Mouse (Mus musculus): ENCODE measurements around the gene Tmem150b. TPM values are rescaled to one million over a fixed set of nuclear protein-coding genes. Genes with fewer than 3 reads are reported as not detected.

The Tmem150b gene
- total and polyA plus RNA-seq, 3 experiments: 0.31 to 1.4 TPM; not detected in 1

DNA sequence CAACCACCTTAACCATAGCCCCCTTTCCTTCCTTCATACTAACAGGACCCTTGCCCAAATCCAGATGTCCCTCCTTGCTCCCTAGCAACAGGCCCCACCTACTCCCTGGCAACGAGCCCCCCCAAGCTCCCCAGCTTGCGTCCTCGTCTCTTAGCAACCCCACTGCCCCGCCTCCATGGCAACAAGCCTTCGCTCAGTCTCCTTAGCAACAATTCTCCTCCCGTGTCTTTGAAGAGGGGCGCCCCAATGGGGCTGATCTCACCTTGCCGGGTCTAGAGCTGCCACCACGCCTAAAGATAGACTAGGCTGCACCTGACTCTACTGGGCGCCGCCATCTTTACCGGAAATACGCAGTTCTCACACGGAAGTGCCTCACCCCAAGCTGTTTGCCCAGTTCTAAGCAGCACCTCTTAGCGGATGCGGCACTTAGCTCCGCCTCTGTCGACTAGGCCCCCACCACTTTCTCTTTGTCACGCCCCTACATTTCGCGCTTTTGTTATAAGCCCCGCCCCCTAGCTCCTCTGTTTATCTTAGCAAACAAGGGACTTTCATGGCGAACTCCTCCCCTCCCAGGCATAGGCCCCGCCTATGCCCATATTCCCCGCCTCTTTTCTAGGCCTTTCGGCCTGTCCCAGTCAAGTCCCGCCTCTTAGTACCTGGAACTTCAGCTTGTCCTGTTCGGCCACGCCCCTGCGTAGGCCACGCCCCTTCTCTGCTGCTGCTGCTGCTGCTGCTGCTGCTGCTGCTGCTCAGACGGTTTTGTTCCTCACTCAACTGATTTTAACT, 40.2 kb downstream of the Tmem150b start, which contains the start of gene Hspbp1:
TSS of gene Hspbp1 (minus strand) at position 437 of the 786 bp plus-strand sequence.
- peak within 1 kb of the TSS; percentile 51 for H3K27ac ChIP-seq (ENCODE audit: control insufficient read depth, low read depth, low read length)
- peak within 1 kb of the TSS; percentile 79 to 96 for H3K4me3 ChIP-seq (ENCODE audit: control insufficient read depth in 1 of 2, insufficient read depth in 1 of 2, low read depth in 2 of 2, low read length in 2 of 2)
- no peaks in the 10 kb centered on the region for H3K27me3 ChIP-seq (ENCODE audit: control insufficient read depth in 1 of 2, insufficient read depth in 2 of 2, low read length in 2 of 2)
- H3K79me2 ChIP-seq (ENCODE audit: control insufficient read depth, insufficient read depth, low read length, poor library complexity): peaks cover 5% of the 10 kb centered on the region; the same call in 1 of the 2 replicates
- peaks cover 0 to 10% of the 10 kb centered on the region in 2 experiments; a peak in 2 of 4 replicates for H3K36me3 ChIP-seq (ENCODE audit: control insufficient read depth in 1 of 2, insufficient read depth in 2 of 2, low read length in 2 of 2)
- peaks cover 4 to 7% of the 10 kb centered on the region in 2 experiments for H3K4me1 ChIP-seq (ENCODE audit: control insufficient read depth in 1 of 2, insufficient read depth in 2 of 2, low read length in 2 of 2)
- no peaks in the 10 kb centered on the region for H3K9me3 ChIP-seq (replicated peaks; ENCODE audit: insufficient read depth, low read length)
- H3K9ac ChIP-seq (ENCODE audit: control insufficient read depth, low read depth, low read length, poor library complexity, severe bottlenecking): peak within 1 kb of the TSS; percentile 72
- peak; percentile 99 for DNase-seq (ENCODE audit: low read depth, low spot score)
- TF ChIP-seq MYC (IDR thresholded peaks at IDR 0.05; ENCODE audit: low read depth, low read length) (peak; percentile 96), ELF1 (IDR thresholded peaks at IDR 0.05; ENCODE audit: low read depth, low read length) (peak; percentile 79), BHLHE40 (IDR thresholded peaks at IDR 0.05; ENCODE audit: borderline replicate concordance, low read depth, low read length) (no peak), RAD21 (IDR thresholded peaks at IDR 0.05; ENCODE audit: low read depth, low read length) (no peak), ZKSCAN1 (IDR thresholded peaks at IDR 0.05; ENCODE audit: low read depth, low read length) (no peak), TBP (IDR thresholded peaks at IDR 0.05; ENCODE audit: low read depth, low read length) (peak; percentile 63), MEF2A (IDR thresholded peaks at IDR 0.05; ENCODE audit: extremely low read depth, insufficient replicate concordance, low read depth, low read length, poor library complexity, severe bottlenecking) (no peak), ETS1 (IDR thresholded peaks at IDR 0.05; ENCODE audit: low read depth, low read length) (0 out of 2 replicates have a peak, but pooled peaks have one; percentile 10), GABPA (IDR thresholded peaks at IDR 0.05; ENCODE audit: low read depth, low read length) (no peak), CHD2 (IDR thresholded peaks at IDR 0.05; ENCODE audit: low read length) (no peak), NRF1 (IDR thresholded peaks at IDR 0.05; ENCODE audit: insufficient read depth, low read depth, low read length, poor library complexity, severe bottlenecking) (0 out of 2 replicates have a peak, but pooled peaks have one; percentile 28), ZC3H11A (IDR thresholded peaks at IDR 0.05; ENCODE audit: low read depth, low read length) (no peak), TCF12 (IDR thresholded peaks at IDR 0.05; ENCODE audit: low read depth, low read length) (no peak), HCFC1 (IDR thresholded peaks at IDR 0.05; ENCODE audit: low read depth, low read length) (peak; percentile 91), MYB (IDR thresholded peaks at IDR 0.05; ENCODE audit: low read depth, low read length) (no peak), NELFE (IDR thresholded peaks at IDR 0.05; ENCODE audit: low read depth, low read length) (peak; percentile 44), SMC3 (IDR thresholded peaks at IDR 0.05; ENCODE audit: low read depth, low read length) (no peak), E2F4 (IDR thresholded peaks at IDR 0.05; ENCODE audit: borderline replicate concordance, low read depth, low read length) (peak; percentile 76; the same call in 1 of the 2 replicates), USF1 (IDR thresholded peaks at IDR 0.05; ENCODE audit: low read depth, low read length) (peak; percentile 43), CTCF (IDR thresholded peaks at IDR 0.05 in 2 of 3, conservative IDR thresholded peaks at IDR 0.05 in 1 of 3; ENCODE audit: control insufficient read depth in 1 of 3, insufficient read depth in 1 of 3, low read depth in 2 of 3, low read length in 3 of 3, poor library complexity in 1 of 3, severe bottlenecking in 1 of 3) (no peak), USF2 (IDR thresholded peaks at IDR 0.05; ENCODE audit: borderline replicate concordance in 1 of 2, insufficient read depth in 1 of 2, low read depth in 1 of 2, low read length in 2 of 2) (no peak), MAFK (IDR thresholded peaks at IDR 0.05; ENCODE audit: borderline replicate concordance, low read depth, low read length) (no peak), POLR2A (IDR thresholded peaks at IDR 0.05; ENCODE audit: control insufficient read depth in 1 of 2, insufficient read depth in 1 of 2, low read depth in 1 of 2, low read length in 2 of 2, poor library complexity in 1 of 2) (peak in 1 of 2 experiments; percentile 74; a peak in 2 of 4 replicates), EP300 (IDR thresholded peaks at IDR 0.05; ENCODE audit: low read depth in 1 of 2, low read length in 2 of 2) (peak in 1 of 2 experiments; percentile 13; a peak in 1 of 4 replicates), TAL1 (IDR thresholded peaks at IDR 0.05; ENCODE audit: low read length) (no peak), SIN3A (IDR thresholded peaks at IDR 0.05; ENCODE audit: low read length) (peak; percentile 97), ZMIZ1 (IDR thresholded peaks at IDR 0.05; ENCODE audit: low read depth, low read length) (no peak), GATA1 (IDR thresholded peaks at IDR 0.05; ENCODE audit: low read depth, low read length) (no peak), MXI1 (IDR thresholded peaks at IDR 0.05; ENCODE audit: low read depth, low read length) (peak; percentile 99), RCOR1 (IDR thresholded peaks at IDR 0.05; ENCODE audit: low read depth, low read length) (no peak), POLR2AphosphoS5 (IDR thresholded peaks at IDR 0.05; ENCODE audit: borderline replicate concordance, low read depth, low read length) (no peak), MAX (IDR thresholded peaks at IDR 0.05; ENCODE audit: low read length) (peak; percentile 89), POLR2AphosphoS2 (IDR thresholded peaks at IDR 0.05; ENCODE audit: low read length) (no peak), ZNF384 (IDR thresholded peaks at IDR 0.05; ENCODE audit: low read depth, low read length) (no peak), CHD1 (IDR thresholded peaks at IDR 0.05; ENCODE audit: low read depth, low read length) (no peak), JUND (IDR thresholded peaks at IDR 0.05; ENCODE audit: low read depth, low read length) (no peak)

Data from MEL (cell line).